Mouse (Mus musculus) hindbrain, embryonic 14.5 days (tissue): ENCODE measurements around the gene Tia1. TPM values are rescaled to one million over a fixed set of nuclear protein-coding genes. Genes with fewer than 3 reads are reported as not detected.
"Not testable (repeated sequence)": the region's sequence is repeated elsewhere in the genome, so short reads cannot be mapped to it uniquely, and the experiment has no call there.

Experiments used
- ATAC-seq: fragments of 200-750 bp; cut with Nextera tagmentation; 2 replicates; pipeline ENCODE4 v1.8.0; 2017; ENCODE audit warnings: moderate number of reproducible peaks, mild to moderate bottlenecking, moderate TSS enrichment, moderate library complexity; ENCODE audit not compliant: low FRiP score
- DNase-seq: peaks from one replicate; pipeline ENCODE4 v3.0.0-alpha.2; 2015; ENCODE audit warnings: low spot score
- H3K27ac ChIP-seq: fragments of 300-500 bp; sonication (generic); 2 replicates; pipeline ENCODE4 v1.5.1; 2014; ENCODE audit warnings: mild to moderate bottlenecking, moderate library complexity
- H3K27me3 ChIP-seq: fragments of 300-500 bp; sonication (generic); 2 replicates; pipeline ENCODE4 v1.6.1; 2014; ENCODE audit warnings: mild to moderate bottlenecking, low read length, mixed read lengths; ENCODE audit not compliant: control insufficient read depth, insufficient read depth
- H3K36me3 ChIP-seq: fragments of 300-500 bp; sonication (generic); replicated peaks from 2 replicates; pipeline ENCODE4 v1.6.1; 2014; ENCODE audit not compliant: control insufficient read depth, insufficient read depth
- H3K4me1 ChIP-seq: fragments of 300-500 bp; sonication (generic); replicated peaks from 2 replicates; pipeline ENCODE4 v1.6.1; 2014; ENCODE audit warnings: antibody characterized with exemption, low read length, mixed read lengths; ENCODE audit not compliant: control insufficient read depth, insufficient read depth
- H3K4me2 ChIP-seq: fragments of 300-500 bp; sonication (generic); replicated peaks from 2 replicates; pipeline ENCODE4 v1.6.1; 2014; ENCODE audit warnings: mild to moderate bottlenecking, moderate library complexity
- H3K4me3 ChIP-seq: fragments of 300-500 bp; sonication (generic); replicated peaks from 2 replicates; pipeline ENCODE4 v1.5.1; 2014; ENCODE audit warnings: mild to moderate bottlenecking, low read length
- H3K9ac ChIP-seq: fragments of 300-500 bp; sonication (generic); 2 replicates; pipeline ENCODE4 v1.6.1; 2014
- H3K9me3 ChIP-seq: fragments of 300-500 bp; sonication (generic); 2 replicates; pipeline ENCODE4 v1.6.1; 2016; ENCODE audit warnings: low read length; ENCODE audit not compliant: control insufficient read depth
- whole genome bisulfite sequencing: fragments of 180-500 bp; shearing (Covaris S2); extraction: QIAGEN DNeasy Blood & Tissue Kit; methylation state at CpG from one replicate; pipeline ENCODE4 v1.1.7; 2014; 5-methylcytosine and 5-hydroxymethylcytosine counted together
- polyA plus RNA-seq: library from polyadenylated mRNA; unstranded; fragments of >200 nt; fragmentation: Nextera tagmentation; extraction: Ambion mirVana; gene quantifications from 2 replicates; pipeline ENCODE4 v1.2.1, GENCODE M21; 2014

The Tia1 gene
- polyA plus RNA-seq, 1 experiment from 2014 or later, result 306 TPM

DNA sequence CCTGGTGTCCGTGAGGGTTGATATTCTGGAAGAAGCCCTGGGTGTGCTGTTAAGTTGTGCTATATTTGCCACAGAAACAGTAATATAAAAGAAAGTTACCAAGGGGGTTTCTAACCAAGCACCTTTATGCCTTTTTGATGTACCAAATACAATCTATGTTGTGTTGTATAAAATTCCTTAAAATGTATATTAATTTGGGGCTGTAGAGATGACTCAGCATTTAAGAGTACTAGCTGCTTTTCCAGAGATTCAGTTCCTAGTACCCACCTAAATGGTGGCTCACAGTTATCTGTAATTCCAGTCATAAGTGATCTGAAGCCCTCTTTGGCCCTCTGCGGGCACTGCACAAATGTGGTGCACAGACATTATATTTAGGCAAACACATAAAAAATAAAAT, 37.2 kb upstream of the Tia1 start:
- DNase-seq, result no peak
- Histone ChIP-seq H3K36me3 (peaks cover 23% of the 10 kb centered on the region), H3K4me2 (peak overlapping the region; percentile 80), H3K27me3 (no peaks in the 10 kb centered on the region), H3K9ac (peak overlapping the region; percentile 74), H3K9me3 (no peaks in the 10 kb centered on the region), H3K4me3 (peak overlapping the region; percentile 72), H3K4me1 (peaks cover 26% of the 10 kb centered on the region), H3K27ac (peak overlapping the region; percentile 84; the same call in 1 of the 2 replicates)
- no peak for ATAC-seq
- WGBS, result 73% methylated on average over 2 of the region's 2 CpGs

DNA sequence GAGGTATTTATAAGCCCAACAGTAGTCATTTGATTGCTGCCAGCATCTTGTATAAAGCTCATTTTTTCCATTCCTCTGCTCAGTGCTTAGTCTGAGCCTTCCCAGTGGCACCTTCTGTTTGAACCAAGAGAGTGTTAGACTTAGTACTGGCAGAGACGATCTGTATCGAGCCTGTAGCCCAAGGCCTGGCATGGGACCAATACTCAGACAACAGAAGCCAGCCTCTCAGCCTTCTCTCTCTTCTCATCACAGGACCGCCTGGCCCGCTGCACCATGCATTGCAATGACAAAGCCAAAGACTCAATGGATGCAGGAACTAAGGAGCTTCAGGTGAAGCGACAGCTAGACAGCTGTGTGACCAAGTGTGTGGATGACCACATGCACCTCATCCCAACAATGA, 35.5 kb upstream of the Tia1 start:
- Histone ChIP-seq H3K27me3 (no peaks in the 10 kb centered on the region), H3K9ac (no peak overlapping the region), H3K27ac (no peak overlapping the region), H3K4me2 (no peak overlapping the region), H3K4me3 (no peak overlapping the region), H3K36me3 (peaks cover 23% of the 10 kb centered on the region), H3K9me3 (no peaks in the 10 kb centered on the region), H3K4me1 (peaks cover 37% of the 10 kb centered on the region)
- DNase-seq, result no peak
- ATAC-seq, result no peak
- 95% methylated on average over 5 of the region's 5 CpGs for WGBS

DNA sequence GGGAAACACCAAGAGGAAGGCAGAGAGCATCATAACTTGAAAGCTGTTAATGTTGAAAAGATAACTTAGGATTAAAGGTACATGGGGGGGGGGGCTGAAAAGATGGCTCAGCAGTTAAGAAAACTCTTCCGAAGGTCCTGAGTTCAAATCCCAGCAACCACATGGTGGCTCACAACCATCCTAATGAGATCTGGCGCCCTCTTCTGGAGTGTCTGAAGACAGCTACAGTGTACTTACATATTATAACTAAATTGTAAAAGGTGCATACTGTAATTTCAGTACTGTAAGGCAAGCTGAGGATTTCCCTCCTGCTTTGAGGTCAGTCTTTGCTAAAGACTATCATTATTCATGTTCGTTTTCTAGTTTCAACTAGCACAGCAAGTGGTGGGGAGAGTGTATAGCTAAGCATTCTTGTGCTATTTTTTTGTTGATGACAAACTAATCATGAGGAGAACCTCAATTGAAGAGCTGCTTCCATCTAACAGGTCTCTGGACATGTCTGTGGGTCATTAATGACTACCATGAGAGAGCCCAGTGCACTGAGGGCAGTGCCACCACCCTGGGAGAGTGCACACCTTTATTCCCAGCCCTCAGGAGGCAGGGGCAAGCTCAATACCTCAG, 33.8 kb upstream of the Tia1 start:
- peak overlapping the region; percentile 95 for H3K4me2 ChIP-seq
- DNase-seq (no peak), ATAC-seq (no peak)
- H3K9ac ChIP-seq, result peak overlapping the region; percentile 72
- H3K27me3 ChIP-seq, result no peaks in the 10 kb centered on the region
- peak overlapping the region; percentile 95 for H3K27ac ChIP-seq
- peaks cover 31% of the 10 kb centered on the region for H3K4me1 ChIP-seq
- peaks cover 23% of the 10 kb centered on the region for H3K36me3 ChIP-seq
- peak overlapping the region; percentile 90; the same call in 1 of the 2 replicates for H3K4me3 ChIP-seq
- H3K9me3 ChIP-seq, result no peaks in the 10 kb centered on the region
- WGBS, result 66% methylated on average over 3 of the region's 3 CpGs

DNA sequence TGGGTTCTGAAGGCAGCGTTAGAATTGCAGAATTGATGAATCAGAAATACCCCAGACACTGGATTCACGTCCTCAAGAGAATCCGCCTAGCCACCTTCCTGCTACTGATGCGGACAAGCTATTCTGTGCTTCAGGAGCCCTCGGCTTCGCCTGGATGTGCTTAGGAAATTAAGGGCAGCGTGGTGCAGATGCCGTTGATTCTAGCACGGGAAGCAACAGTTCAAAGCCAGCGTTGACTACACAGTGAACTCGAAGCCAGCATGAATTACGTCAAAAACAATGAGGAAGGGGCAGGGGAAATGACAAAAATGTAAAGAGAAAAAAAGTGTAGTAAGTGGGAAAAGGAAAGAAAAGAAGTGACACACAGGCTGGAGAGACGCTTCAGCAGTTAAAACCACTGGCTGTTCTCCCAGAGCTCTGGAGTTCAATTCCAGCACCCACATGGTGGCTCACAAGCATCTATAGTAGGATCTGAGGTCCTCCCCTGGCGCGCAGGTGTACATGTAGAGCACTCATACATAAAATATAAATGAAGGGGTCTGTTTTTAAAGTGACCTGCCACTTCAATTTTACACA, 33.2 kb upstream of the Tia1 start, which contains the start of gene Snrpg:
TSS of gene Snrpg (plus strand) at position 541 of the 576 bp plus-strand sequence.
- Histone ChIP-seq H3K27me3 (no peaks in the 10 kb centered on the region), H3K4me3 (peak within 1 kb of the TSS; percentile 90), H3K27ac (peak within 1 kb of the TSS; percentile 95), H3K4me1 (peaks cover 31% of the 10 kb centered on the region), H3K9me3 (no peaks in the 10 kb centered on the region), H3K4me2 (peak within 1 kb of the TSS; percentile 95), H3K36me3 (peaks cover 24% of the 10 kb centered on the region), H3K9ac (peak within 1 kb of the TSS; percentile 90)
- 16% methylated on average over 15 of the region's 15 CpGs for WGBS
- peak; percentile 45 for DNase-seq
- peak; percentile 14; the same call in 1 of the 2 replicates for ATAC-seq

DNA sequence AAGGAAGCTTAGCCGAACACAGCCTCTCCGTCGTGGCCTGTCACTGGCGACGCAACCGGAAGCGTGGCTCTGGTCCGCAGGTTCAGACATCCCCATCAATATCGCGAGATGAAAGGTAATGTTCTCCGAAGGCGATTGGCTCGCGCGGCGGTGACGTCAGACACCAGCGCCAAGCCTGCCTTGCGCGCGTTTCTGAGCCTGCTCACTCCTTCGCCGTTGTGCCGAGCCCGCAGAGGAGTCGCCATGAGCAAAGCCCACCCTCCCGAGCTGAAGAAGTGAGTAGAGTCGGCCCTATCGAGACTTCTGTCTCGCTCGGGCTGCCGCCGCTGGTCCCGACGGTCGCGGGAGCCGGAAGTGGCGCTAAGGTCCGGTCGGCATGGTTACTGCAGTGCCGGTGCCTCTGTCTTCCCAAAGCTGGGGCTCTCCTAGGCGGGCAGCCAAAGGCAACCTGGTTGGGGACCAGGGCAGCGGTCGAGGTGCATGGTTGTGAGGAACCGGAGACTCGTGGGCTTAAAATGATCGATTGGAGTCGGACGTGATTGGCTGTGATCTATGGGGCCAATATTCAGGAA, 32.6 kb upstream of the Tia1 start:
- peak; percentile 97 for ATAC-seq
- peak; percentile 99 for DNase-seq
- under 1% methylated on average over 50 of the region's 50 CpGs for WGBS

DNA sequence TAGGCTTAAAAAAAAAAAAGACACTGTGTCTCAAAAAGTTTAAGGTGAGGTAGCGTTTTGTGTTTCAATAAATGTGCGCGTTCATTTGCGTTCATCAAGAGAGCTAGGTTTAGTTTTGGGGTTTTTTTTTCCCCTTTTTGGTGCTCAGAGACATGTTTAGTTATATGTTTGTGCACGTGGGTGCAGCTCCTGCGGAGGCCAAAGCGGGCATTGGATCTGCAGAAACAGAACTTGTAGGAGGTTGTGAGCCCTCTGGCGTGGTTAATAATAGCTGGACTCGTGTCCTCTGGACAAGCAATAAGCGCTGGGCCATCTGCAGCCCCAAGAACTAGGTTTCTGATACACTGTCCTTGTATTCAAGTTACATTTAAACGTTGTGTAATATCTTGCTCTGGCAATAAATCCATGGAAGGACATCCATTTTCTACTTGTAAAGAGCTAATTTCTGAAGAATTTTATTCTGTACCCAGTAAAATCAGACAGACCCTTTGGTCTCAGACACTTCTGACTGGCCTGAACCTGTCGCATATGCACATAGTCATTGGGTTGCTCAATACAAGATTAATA, 32.0 kb upstream of the Tia1 start:
- H3K27me3 ChIP-seq, result no peaks in the 10 kb centered on the region
- H3K4me1 ChIP-seq, result peaks cover 21% of the 10 kb centered on the region
- WGBS, result 5% methylated on average over 12 of the region's 12 CpGs
- H3K9me3 ChIP-seq, result no peaks in the 10 kb centered on the region
- peak overlapping the region; percentile 90 for H3K4me3 ChIP-seq
- ATAC-seq, result no peak
- peak overlapping the region; percentile 90 for H3K9ac ChIP-seq
- no peak for DNase-seq
- H3K27ac ChIP-seq, result peak overlapping the region; percentile 95
- peaks cover 34% of the 10 kb centered on the region for H3K36me3 ChIP-seq
- peak overlapping the region; percentile 95 for H3K4me2 ChIP-seq

More for the DNA sequence above, 32.6 kb upstream of the Tia1 start:
- Histone ChIP-seq H3K4me3 (peak overlapping the region; percentile 90), H3K27ac (peak overlapping the region; percentile 95), H3K27me3 (no peaks in the 10 kb centered on the region), H3K36me3 (peaks cover 30% of the 10 kb centered on the region), H3K9me3 (no peaks in the 10 kb centered on the region), H3K4me2 (peak overlapping the region; percentile 95), H3K4me1 (peaks cover 27% of the 10 kb centered on the region), H3K9ac (peak overlapping the region; percentile 90)

DNA sequence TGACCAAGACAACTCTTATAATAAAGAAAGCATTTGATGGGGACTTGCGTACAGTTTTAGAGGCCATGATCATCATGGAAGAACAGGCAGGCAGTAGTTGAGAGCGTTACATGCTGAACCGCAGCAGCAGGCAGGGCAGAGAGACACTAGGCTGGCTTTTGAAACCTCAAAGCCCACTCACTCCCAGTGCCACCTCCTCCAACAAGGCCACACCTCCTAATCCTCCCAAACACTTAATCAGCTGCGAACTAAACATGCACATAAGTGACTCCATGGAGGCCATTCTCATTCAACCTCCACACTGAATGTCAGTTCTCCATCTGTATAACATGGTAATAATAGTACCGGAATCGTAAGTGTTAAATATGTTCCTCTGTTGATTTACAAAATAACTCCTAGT, 30.5 kb upstream of the Tia1 start:
- Histone ChIP-seq H3K9me3 (no peaks in the 10 kb centered on the region), H3K27me3 (no peaks in the 10 kb centered on the region), H3K36me3 (peaks cover 41% of the 10 kb centered on the region), H3K4me2 (no peak overlapping the region), H3K4me1 (peaks cover 20% of the 10 kb centered on the region), H3K27ac (no peak overlapping the region), H3K9ac (no peak overlapping the region), H3K4me3 (no peak overlapping the region)
- DNase-seq, result no peak
- no peak for ATAC-seq
- WGBS, result 96% methylated on average over 6 of the region's 6 CpGs

DNA sequence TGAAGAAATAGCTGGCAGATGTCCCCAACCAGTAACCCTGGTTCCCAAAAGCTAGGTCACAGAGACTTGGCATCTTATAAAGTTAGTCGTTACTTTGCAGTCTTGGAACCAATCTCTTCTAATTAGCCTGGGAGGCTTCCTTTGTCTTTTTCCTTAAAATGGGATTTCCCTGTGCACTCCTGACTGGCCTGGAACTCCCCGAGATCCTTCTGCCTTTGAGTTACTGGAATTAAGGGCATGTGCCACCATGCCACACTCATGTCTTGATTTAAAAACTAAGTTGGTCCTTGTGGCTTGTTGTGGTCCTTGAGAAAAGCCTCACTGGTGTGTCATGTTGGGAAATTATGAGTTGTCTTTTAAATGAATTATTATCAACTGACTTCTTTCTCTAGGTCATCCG, 25.7 kb upstream of the Tia1 start:
- H3K4me1 ChIP-seq, result no peaks in the 10 kb centered on the region
- DNase-seq, result no peak
- H3K27me3 ChIP-seq, result no peaks in the 10 kb centered on the region
- H3K9ac ChIP-seq, result no peak overlapping the region
- ATAC-seq, result no peak
- H3K27ac ChIP-seq, result no peak overlapping the region
- no peak overlapping the region for H3K4me3 ChIP-seq
- WGBS, result 91% methylated on average over 3 of the region's 3 CpGs
- H3K4me2 ChIP-seq, result no peak overlapping the region
- H3K9me3 ChIP-seq, result no peaks in the 10 kb centered on the region
- peaks cover 43% of the 10 kb centered on the region for H3K36me3 ChIP-seq

DNA sequence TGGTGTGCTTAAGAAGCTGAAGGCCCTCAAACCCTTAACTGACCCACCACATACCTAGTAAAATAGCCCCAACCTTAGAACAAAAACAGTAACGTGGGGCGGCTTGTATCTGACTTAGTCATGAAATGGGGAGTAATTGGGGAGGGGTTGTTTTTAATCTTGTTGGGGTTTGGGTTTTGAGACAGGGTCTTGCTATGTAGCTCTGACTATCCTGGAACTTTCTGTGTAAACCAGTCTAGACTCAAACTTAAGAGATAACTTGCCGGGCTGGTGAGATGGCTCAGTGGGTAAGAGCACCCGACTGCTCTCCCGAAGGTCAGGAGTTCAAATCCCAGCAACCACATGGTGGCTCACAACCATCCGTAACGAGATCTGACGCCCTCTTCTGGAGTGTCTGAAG, 23.9 kb upstream of the Tia1 start:
- H3K4me1 ChIP-seq, H3K4me2 ChIP-seq, H3K9me3 ChIP-seq, ATAC-seq, H3K27me3 ChIP-seq, DNase-seq, H3K4me3 ChIP-seq, H3K9ac ChIP-seq, H3K27ac ChIP-seq: not testable (repeated sequence)
- H3K36me3 ChIP-seq, result peaks cover 46% of the 10 kb centered on the region
- WGBS, result 73% methylated on average over 7 of the region's 8 CpGs
